Mouse (Mus musculus) liver, postnatal 0 days (tissue): ENCODE measurements around the gene Spaca6. TPM values are rescaled to one million over a fixed set of nuclear protein-coding genes. Genes with fewer than 3 reads are reported as not detected.

Experiments used
- ATAC-seq: fragments of 200-750 bp; cut with Nextera tagmentation; 2 replicates; pipeline ENCODE4 v1.8.0; 2017; ENCODE audit warnings: mild to moderate bottlenecking, moderate library complexity
- DNase-seq: peaks from one replicate; pipeline ENCODE4 v3.0.0-alpha.2; 2016
- H3K27ac ChIP-seq: fragments of 300-500 bp; sonication (generic); 2 replicates; pipeline ENCODE4 v1.5.1; 2014; ENCODE audit warnings: antibody characterized with exemption, moderate library complexity, mild to moderate bottlenecking, low read depth
- H3K27me3 ChIP-seq: fragments of 300-500 bp; sonication (generic); 2 replicates; pipeline ENCODE4 v1.6.1; 2014; ENCODE audit warnings: low read length, control low read depth, mixed read lengths; ENCODE audit not compliant: insufficient read depth
- H3K36me3 ChIP-seq: fragments of 300-500 bp; sonication (generic); replicated peaks from 2 replicates; pipeline ENCODE4 v1.6.1; 2014; ENCODE audit warnings: mild to moderate bottlenecking, control low read depth, low read length, moderate library complexity, mixed read lengths; ENCODE audit not compliant: insufficient read depth
- H3K4me1 ChIP-seq: fragments of 300-500 bp; sonication (generic); 2 replicates; pipeline ENCODE4 v1.6.1; 2014; ENCODE audit warnings: antibody characterized with exemption, mild to moderate bottlenecking, control low read depth; ENCODE audit not compliant: insufficient read depth
- H3K4me2 ChIP-seq: fragments of 300-500 bp; sonication (generic); 2 replicates; pipeline ENCODE4 v1.6.1; 2014; ENCODE audit warnings: low read depth, mild to moderate bottlenecking, low read length, moderate library complexity, mixed read lengths
- H3K4me3 ChIP-seq: fragments of 300-500 bp; sonication (generic); 2 replicates; pipeline ENCODE4 v1.5.1; 2014; ENCODE audit warnings: low read depth, low read length
- H3K9ac ChIP-seq: fragments of 300-500 bp; sonication (generic); replicated peaks from 2 replicates; pipeline ENCODE4 v1.6.1; 2014; ENCODE audit warnings: mild to moderate bottlenecking, moderate library complexity
- H3K9me3 ChIP-seq: fragments of 300-500 bp; sonication (generic); 2 replicates; pipeline ENCODE4 v1.6.1; 2016; ENCODE audit warnings: mild to moderate bottlenecking, control low read depth, low read length, mixed read lengths
- CTCF ChIP-seq: sonication (generic); IDR thresholded peaks from 2 replicates; pipeline ENCODE4 v1.5.1; 2016; ENCODE audit warnings: antibody characterized with exemption, low read depth
- EP300 ChIP-seq: IDR thresholded peaks from 2 replicates; pipeline ENCODE4 v1.6.1; 2016; ENCODE audit warnings: antibody characterized with exemption, low read depth, mild to moderate bottlenecking
- WGBS: fragments of 180-500 bp; shearing (Covaris S2); extraction: QIAGEN DNeasy Blood & Tissue Kit; methylation state at CpG from one replicate; pipeline ENCODE4 v1.1.7; 2014; ENCODE audit not compliant: insufficient replicate concordance; 5-methylcytosine and 5-hydroxymethylcytosine counted together
- polyA plus RNA-seq: library from polyadenylated mRNA; unstranded; fragments of >200 nt; fragmentation: Nextera tagmentation; extraction: Ambion mirVana; gene quantifications from 2 replicates; pipeline ENCODE4 v1.2.1, GENCODE M21; 2015

Gene Spaca6
- polyA plus RNA-seq, 1 experiment from 2014 or later = 2.1 TPM

- no peaks in the 10 kb centered on the region for H3K27me3 ChIP-seq
- H3K9ac ChIP-seq = no peak overlapping the region
- ATAC-seq (peak; percentile 51; the same call in 1 of the 2 replicates), DNase-seq (no peak)
- peaks cover 15% of the 10 kb centered on the region for H3K4me1 ChIP-seq
- TF ChIP-seq CTCF (no peak), EP300 (no peak)
- H3K27ac ChIP-seq = no peak overlapping the region
- 40% methylated on average over 2 of the region's 2 CpGs for WGBS
- no peaks in the 10 kb centered on the region for H3K36me3 ChIP-seq
- H3K9me3 ChIP-seq = no peaks in the 10 kb centered on the region
- H3K4me2 ChIP-seq = no peak overlapping the region
- H3K4me3 ChIP-seq = no peak overlapping the region
Observed at GRCm38 (mm10) chr17:17865168-17865567, 38.2 kb downstream of the Spaca6 start.

- WGBS = 59% methylated on average over 11 of the region's 11 CpGs
- Histone ChIP-seq H3K4me2 (no peak overlapping the region), H3K4me1 (peaks cover 15% of the 10 kb centered on the region), H3K36me3 (no peaks in the 10 kb centered on the region), H3K9me3 (no peaks in the 10 kb centered on the region), H3K4me3 (no peak overlapping the region), H3K27me3 (no peaks in the 10 kb centered on the region), H3K9ac (no peak overlapping the region), H3K27ac (no peak overlapping the region)
- ATAC-seq = peak; percentile 59
- DNase-seq = no peak
- TF ChIP-seq CTCF (no peak), EP300 (no peak)
Observed at GRCm38 (mm10) chr17:17866801-17867469, 40.0 kb downstream of the Spaca6 start.

GRCm38 (mm10) chr17:17870892-17871550 lies 44.1 kb downstream of the Spaca6 start:
- TF ChIP-seq CTCF = no peak
- TF ChIP-seq EP300 = no peak
- H3K4me2 ChIP-seq = 0 out of 2 replicates have a peak overlapping the region, but pooled peaks have one; percentile 16
- WGBS = 32% methylated on average over 2 of the region's 2 CpGs
- DNase-seq (no peak), ATAC-seq (no peak)
- H3K36me3 ChIP-seq = no peaks in the 10 kb centered on the region
- peak overlapping the region; percentile 56 for H3K27ac ChIP-seq
- H3K9ac ChIP-seq = no peak overlapping the region
- H3K27me3 ChIP-seq = no peaks in the 10 kb centered on the region
- peaks cover 7% of the 10 kb centered on the region; the same call in 1 of the 2 replicates for H3K4me1 ChIP-seq
- H3K4me3 ChIP-seq = no peak overlapping the region
- H3K9me3 ChIP-seq = no peaks in the 10 kb centered on the region

DNA sequence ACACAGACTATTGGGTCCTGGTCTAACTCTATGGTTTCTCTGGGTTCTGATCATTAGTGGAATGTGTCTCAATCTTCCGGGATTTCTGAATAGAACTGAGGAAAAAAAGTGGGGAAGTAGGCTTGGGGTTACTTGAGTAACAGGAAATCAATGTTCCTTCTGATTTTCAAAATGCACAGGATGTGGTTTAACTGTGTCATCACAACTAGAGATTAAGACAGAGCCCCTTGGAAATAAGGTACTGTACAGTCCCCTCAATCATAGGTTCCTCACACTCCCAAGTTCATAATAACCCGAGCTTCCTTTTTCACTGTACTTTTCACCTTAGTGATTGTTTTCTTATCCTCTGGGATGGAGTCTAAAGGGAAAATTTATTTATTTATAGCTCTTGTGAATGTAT lies 44.7 kb downstream of the Spaca6 start:
- ATAC-seq = peak; percentile 68
- DNase-seq = no peak

DNA sequence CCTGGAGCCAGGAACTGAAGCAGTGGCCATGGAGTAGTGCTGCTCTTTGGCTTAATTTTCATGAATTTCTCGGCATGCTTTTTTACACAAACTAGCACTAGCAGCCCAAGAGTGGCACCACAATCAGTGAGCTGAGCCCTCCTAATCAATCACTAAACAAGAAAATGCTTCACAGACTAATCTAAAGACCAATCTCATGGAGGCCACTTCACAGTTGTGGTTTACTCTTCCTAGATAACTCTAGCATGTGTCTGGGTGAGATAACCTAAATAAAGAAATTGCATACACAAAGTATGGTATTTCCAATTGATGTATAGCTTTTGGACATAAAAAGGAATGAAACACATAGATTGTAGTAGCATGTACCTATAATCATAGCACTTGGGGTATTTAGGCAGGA lies 52.4 kb downstream of the Spaca6 start:
- H3K27ac ChIP-seq = no peak overlapping the region
- no peak overlapping the region for H3K9ac ChIP-seq
- TF ChIP-seq EP300 = no peak
- TF ChIP-seq CTCF = no peak
- 62% methylated on average over 1 of the region's 1 CpGs for WGBS
- ATAC-seq (no peak), DNase-seq (no peak)
- no peak overlapping the region for H3K4me2 ChIP-seq
- H3K36me3 ChIP-seq = no peaks in the 10 kb centered on the region
- H3K27me3 ChIP-seq = no peaks in the 10 kb centered on the region
- H3K4me3 ChIP-seq = no peak overlapping the region
- H3K9me3 ChIP-seq = no peaks in the 10 kb centered on the region
- no peaks in the 10 kb centered on the region for H3K4me1 ChIP-seq

More for the DNA sequence above, 44.7 kb downstream of the Spaca6 start:
- H3K4me3 ChIP-seq = no peak overlapping the region
- H3K4me1 ChIP-seq = 0 out of 2 replicates have a peak, but pooled peaks cover 4% of the 10 kb centered on the region
- H3K9me3 ChIP-seq = no peaks in the 10 kb centered on the region
- H3K4me2 ChIP-seq = no peak overlapping the region
- 31% methylated on average over 2 of the region's 2 CpGs for WGBS
- H3K27ac ChIP-seq = peak overlapping the region; percentile 56
- no peaks in the 10 kb centered on the region for H3K27me3 ChIP-seq
- H3K9ac ChIP-seq = no peak overlapping the region
- H3K36me3 ChIP-seq = no peaks in the 10 kb centered on the region
- peak; percentile 77 for TF ChIP-seq EP300
- TF ChIP-seq CTCF = no peak

DNA sequence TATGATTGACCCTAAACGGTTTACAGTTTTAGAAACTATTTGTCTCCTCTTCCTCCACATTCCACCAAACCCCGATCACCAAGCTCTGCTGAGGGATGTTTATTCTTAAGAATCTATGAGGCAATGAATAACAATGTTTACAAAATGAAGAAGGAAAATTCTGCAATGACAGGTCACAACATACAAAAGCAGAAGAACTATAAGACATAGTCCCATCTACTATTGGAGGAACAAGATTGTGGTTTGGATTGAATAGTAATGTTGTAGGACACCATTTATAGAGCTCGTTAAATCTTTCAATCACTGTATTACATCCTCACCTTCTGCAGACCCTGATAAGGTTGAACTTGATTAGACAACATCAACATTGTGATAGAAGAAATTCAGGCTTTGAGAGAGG lies 55.7 kb downstream of the Spaca6 start:
- H3K9ac ChIP-seq = no peak overlapping the region; the same call in 1 of the 2 replicates
- ATAC-seq (no peak), DNase-seq (no peak)
- H3K27me3 ChIP-seq = no peaks in the 10 kb centered on the region
- 0 out of 2 replicates have a peak overlapping the region, but pooled peaks have one; percentile 22 for H3K27ac ChIP-seq
- no peak overlapping the region for H3K4me2 ChIP-seq
- no peaks in the 10 kb centered on the region for H3K36me3 ChIP-seq
- peak overlapping the region; percentile 19 for H3K4me3 ChIP-seq
- TF ChIP-seq EP300 = no peak
- no peak for TF ChIP-seq CTCF
- H3K9me3 ChIP-seq = no peaks in the 10 kb centered on the region
- no peaks in the 10 kb centered on the region for H3K4me1 ChIP-seq
- 59% methylated on average over 3 of the region's 3 CpGs for WGBS
